Mouse (Mus musculus) left cerebral cortex, postnatal 4 days (tissue): ENCODE results near the gene Parp16. TPM values are rescaled to one million over a fixed set of nuclear protein-coding genes. Genes with fewer than 3 reads are reported as not detected.

Experiments used
- DNase-seq: peaks from one replicate; pipeline ENCODE4 v3.0.0-alpha.2; 2022
- intact Hi-C: fragments of 180-260 bp; cut with DNase I; formaldehyde crosslinking; loops from one replicate; pipeline ENCODE4 v1.15.1; 2025
- total RNA-seq, 2 experiments: library from RNA; stranded (reverse); gene quantifications; 2 replicates each; pipeline ENCODE4 v1.2.3; 2021

The Parp16 gene
- total RNA-seq, 2 experiments from 2014 or later = 5.8 to 6.9 TPM

DNA sequence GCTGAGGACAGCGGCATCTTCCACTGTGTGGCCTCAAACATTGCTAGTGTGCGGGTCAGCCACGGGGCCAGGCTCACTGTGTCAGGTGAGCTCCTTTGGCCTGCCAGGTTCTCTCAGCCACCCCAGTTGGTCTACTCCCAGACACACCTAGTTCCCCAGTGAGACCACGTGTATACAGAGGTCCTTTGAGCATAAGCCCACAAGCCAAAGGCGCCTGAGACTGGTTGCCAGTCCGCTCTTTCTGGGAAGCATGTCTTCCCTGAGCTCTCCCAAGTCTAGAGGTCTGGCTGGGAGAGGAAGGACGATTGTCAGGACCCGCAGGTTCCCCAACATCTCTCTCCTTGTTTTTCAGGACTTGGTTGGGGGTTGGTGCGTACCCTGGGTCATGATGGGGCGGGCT is 17.2 kb upstream of the Parp16 start:
- intact Hi-C loops = loop anchor here (5.0 kb wide), 1 partner anchor 36 kb away; the partner anchor contains the start of gene Igdcc3
- DNase-seq = no peak

GRCm38 (mm10) chr9:65178336-65179213 is 16.6 kb upstream of the Parp16 start:
- peak; percentile 34 for DNase-seq
- intact Hi-C loops = loop anchor here (5.0 kb wide), 1 partner anchor 36 kb away; the partner anchor contains the start of gene Igdcc3

DNA sequence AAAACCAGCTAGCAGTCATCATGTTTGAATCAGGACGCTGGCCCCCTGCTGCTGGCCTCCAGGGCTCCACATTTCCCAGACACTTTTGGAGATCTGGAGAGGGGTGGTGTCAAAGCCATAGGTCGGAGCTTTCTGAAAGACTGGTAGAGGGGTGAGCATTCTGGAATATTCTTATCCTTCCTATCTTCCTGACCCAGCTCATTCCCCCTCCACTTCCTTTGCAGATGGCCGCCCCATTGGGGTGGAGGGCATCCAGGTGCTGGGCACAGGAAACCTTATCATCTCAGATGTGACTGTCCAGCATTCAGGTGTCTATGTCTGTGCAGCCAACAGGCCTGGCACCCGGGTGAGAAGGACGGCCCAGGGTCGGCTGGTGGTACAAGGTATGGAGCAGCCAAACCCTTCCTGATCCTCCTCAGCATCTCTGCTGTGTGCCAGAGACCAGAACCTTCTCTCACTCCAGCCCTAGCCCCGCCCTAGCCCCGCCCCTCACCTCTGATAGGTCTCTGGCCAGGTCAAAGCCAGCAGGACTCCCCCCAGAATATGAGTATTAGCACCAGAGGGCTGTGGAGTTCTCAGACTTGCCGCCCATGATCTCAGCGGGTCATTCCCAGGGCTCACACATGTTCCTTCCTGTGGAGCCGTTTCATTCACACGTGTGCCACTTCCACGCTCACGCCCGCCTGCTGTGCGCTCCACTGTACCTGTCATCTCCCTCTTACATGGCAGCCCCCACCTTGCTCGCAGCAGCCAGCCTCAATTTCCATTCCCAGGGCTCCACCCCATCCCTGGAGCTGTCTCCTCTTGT is 15.1 kb upstream of the Parp16 start:
- intact Hi-C loops = loop anchor here (5.0 kb wide), 1 partner anchor 38 kb away; the partner anchor contains the start of gene Igdcc3
- DNase-seq = no peak

- DNase-seq = peak; percentile 86
- intact Hi-C loops = loop anchor here (5.0 kb wide), 1 partner anchor 51 kb away; no protein-coding TSS in a partner anchor
Observed at GRCm38 (mm10) chr9:65188599-65188998, 6.6 kb upstream of the Parp16 start.

GRCm38 (mm10) chr9:65190306-65190705 is 4.8 kb upstream of the Parp16 start:
- intact Hi-C loops = no loop called here

DNA sequence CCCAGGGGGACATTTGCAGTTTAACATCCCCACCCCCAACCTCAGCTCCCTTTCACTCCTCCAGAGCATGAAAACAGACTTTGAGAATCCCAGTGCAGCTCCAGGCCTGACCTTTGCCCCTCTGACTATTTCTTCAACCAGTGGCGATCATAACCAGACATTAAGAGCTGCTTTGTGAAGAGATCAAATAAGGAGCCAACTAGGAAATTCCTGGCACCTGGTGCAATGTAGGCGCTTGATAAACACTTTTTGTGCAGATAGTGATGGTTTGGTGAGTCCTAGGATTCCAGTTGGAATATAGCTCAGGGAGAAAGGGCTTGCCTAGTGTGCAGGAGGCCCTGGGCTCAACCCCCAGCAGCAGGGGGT is 3.8 kb upstream of the Parp16 start:
- no peak for DNase-seq
- intact Hi-C loops = no loop called here

More at GRCm38 (mm10) chr9:65190306-65190705, 4.8 kb upstream of the Parp16 start:
- no peak for DNase-seq

DNA sequence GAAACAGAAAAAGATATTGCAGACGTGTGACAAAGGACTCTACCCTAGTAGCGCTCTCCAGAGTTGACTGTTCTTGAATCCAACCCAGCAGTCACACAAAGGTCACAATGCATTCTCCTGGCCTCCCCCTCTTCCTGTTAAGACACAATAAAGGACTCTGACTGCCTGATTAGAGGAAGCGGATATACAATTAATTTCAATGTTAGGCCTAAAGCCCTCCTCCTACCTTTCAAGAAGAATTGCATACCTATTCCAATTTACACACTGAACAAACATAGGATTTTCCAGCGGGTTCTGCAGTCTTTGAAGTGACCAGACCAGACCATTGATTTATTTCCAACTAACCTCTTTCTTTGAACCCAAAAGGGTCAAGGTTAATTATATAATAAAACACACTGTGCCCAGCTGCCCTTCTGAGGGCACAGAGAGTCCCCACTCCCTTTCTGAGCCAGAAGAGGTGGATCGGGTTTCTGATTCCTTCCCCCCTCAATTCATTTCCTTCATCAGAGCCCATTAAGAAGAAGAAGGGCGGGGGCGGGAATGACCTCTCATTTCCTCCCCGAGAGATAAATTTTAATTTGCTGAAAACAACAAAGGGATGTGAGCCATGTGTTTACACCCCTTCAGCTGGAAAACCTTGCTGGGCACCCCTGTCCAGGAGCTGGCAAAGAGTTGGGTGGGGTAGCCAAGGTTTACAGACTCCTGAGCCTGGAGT is 3.2 kb upstream of the Parp16 start:
- DNase-seq = no peak
- intact Hi-C loops = no loop called here

GRCm38 (mm10) chr9:65193214-65193613 is 1.9 kb upstream of the Parp16 start:
- no peak for DNase-seq
- intact Hi-C loops = no loop called here

- no peak for DNase-seq
- intact Hi-C loops = no loop called here
Observed at GRCm38 (mm10) chr9:65195621-65195981, 448 bp downstream of the Parp16 start.

- no peak for DNase-seq
- intact Hi-C loops = loop anchor here (2.0 kb wide), 1 partner anchor 87 kb away; no protein-coding TSS in a partner anchor
Observed at GRCm38 (mm10) chr9:65195982-65196737, 1.0 kb downstream of the Parp16 start.

GRCm38 (mm10) chr9:65196738-65197569 is 1.8 kb downstream of the Parp16 start:
- intact Hi-C loops = loop anchor here (2.0 kb wide), 1 partner anchor 86 kb away; no protein-coding TSS in a partner anchor
- DNase-seq = peak; percentile 96

DNA sequence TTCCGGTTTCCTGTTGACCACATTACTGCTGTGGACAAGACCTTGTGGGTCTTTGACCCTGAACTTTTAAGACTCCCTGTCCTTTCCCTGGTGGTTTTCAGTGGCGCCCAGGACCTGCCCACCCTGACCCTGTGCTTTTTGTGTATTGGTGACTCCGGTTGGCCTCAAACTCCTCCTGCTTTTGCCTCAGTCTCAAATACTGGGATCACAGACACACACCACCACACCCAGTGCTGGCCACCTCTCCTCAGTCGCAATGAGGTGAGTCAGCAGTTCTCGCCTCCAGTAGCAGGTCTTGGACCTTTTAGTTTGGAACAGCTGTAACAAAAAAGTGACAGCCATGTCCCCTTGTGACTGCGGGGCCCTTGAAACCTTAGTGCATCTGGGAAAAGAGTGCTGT is 2.7 kb downstream of the Parp16 start:
- no peak for DNase-seq
- intact Hi-C loops = loop anchor here (2.0 kb wide), 1 partner anchor 85 kb away; no protein-coding TSS in a partner anchor

DNA sequence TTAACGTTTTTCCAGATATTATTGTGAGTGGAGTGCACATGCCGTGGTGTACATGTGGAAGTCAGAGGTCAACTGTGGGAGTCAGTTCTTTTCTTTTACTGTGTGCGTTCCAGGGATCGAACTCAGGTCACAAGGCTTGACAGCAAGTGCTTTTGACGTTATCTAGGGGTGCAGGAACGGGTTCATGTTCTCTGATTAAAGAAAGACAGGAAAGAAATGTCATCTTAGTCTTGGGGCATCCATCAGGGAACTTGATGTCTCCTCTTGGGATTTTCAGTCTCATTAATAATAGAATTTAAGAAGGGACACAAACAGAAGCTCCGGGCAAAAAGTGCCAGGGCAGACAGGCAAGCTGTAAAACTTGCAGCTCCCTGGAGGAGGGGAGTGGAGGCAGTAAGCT is 4.6 kb downstream of the Parp16 start:
- no peak for DNase-seq
- intact Hi-C loops = no loop called here

GRCm38 (mm10) chr9:65200606-65201005 is 5.5 kb downstream of the Parp16 start:
- intact Hi-C loops = no loop called here
- DNase-seq = no peak

GRCm38 (mm10) chr9:65201021-65201380 is 5.8 kb downstream of the Parp16 start:
- intact Hi-C loops = no loop called here
- DNase-seq = no peak

GRCm38 (mm10) chr9:65201381-65202164 is 6.4 kb downstream of the Parp16 start:
- DNase-seq = peak; percentile 91
- intact Hi-C loops = no loop called here

- intact Hi-C loops = no loop called here
- DNase-seq = no peak
Observed at GRCm38 (mm10) chr9:65202165-65202754, 7.1 kb downstream of the Parp16 start.
